Mouse (Mus musculus) lung, postnatal 0 days (tissue): Measurements from ENCODE around the gene 2810459M11Rik.

Experiments
- CTCF ChIP-seq: IDR thresholded peaks from 2 replicates; pipeline ENCODE4 v1.5.1; 2016; ENCODE audit warnings: antibody characterized with exemption, mild to moderate bottlenecking
- EP300 ChIP-seq: IDR thresholded peaks from 2 replicates; pipeline ENCODE4 v1.6.1; 2016; ENCODE audit warnings: antibody characterized with exemption, mild to moderate bottlenecking, control low read depth

- TF ChIP-seq CTCF (no peak), EP300 (no peak)
Observed at GRCm38 (mm10) chr1:85998012-85998411, 47.7 kb upstream of the 2810459M11Rik start.
